Mouse (Mus musculus) bone marrow macrophage, adult 2 months (primary cell): ENCODE measurements at regions not wholly inside any gene's neighbourhood (a gene's known extent, or its start where the extent isn't known, plus 50 kb on each side); places are given as distances from the start of the nearest gene placed in this dataset.

Experiments
- CTCF ChIP-seq: IDR thresholded peaks from 2 replicates; pipeline ENCODE4 v1.5.1; 2012; ENCODE audit warnings: low read depth, mild to moderate bottlenecking, low read length, moderate library complexity
- POLR2A ChIP-seq: IDR thresholded peaks from 2 replicates; pipeline ENCODE4 v1.6.1; 2012; ENCODE audit warnings: mild to moderate bottlenecking, low read depth, low read length, borderline replicate concordance

- TF ChIP-seq CTCF (no peak), POLR2A (no peak)
These were observed 168.4 kb upstream of the Gypa start for GRCm38 (mm10) chr8:80325132-80325531.
